Mouse (Mus musculus): ENCODE measurements around the gene Myh14. TPM values are rescaled to one million over a fixed set of nuclear protein-coding genes. Genes with fewer than 3 reads are reported as not detected.
"Not testable (repeated sequence)": the region's sequence is repeated elsewhere in the genome, so short reads cannot be mapped to it uniquely, and the experiment has no call there.

Myh14 gene
- 17.5 and 20.5 TPM in 2 replicates for polyA plus RNA-seq (2015; fragmentation: Nextera tagmentation; extraction: Ambion mirVana)

DNA sequence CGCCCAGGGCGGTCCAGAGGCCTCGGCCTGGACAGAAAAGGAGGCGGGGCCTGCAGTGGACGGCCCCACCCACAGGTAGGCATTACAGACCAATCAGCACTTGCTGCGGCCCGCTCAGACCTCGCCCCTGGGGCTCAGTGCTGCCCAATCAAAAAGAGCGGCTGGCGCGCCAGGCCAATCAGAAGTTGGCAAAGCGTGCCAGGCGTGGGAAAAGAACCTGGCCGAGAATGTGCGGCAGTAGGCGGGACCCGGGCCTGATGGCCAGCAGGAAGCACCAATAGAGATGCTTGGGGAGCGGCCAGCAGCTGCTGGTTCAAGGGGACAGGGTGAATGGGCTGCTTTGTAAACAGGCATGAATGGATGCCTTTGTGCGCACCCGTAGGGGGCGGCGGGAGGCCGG lies at the start of gene Myh14:
Gene Myh14, minus strand, starts transcription at position 41 of the 400 bp plus-strand sequence.
- ATAC-seq (ENCODE audit: insufficient read depth, low FRiP score) = peak; percentile 93
- peak within 1 kb of the TSS; percentile 54 for H3K9ac ChIP-seq (ENCODE audit: low read length)
- H3K4me2 ChIP-seq (ENCODE audit: low read depth, low read length) = peak within 1 kb of the TSS; percentile 62
- H3K27ac ChIP-seq (ENCODE audit: low read length) = no peak within 1 kb of the TSS; the same call in 1 of the 2 replicates
- 0 out of 2 replicates have a peak, but pooled peaks cover 3% of the 10 kb centered on the region for H3K9me3 ChIP-seq (replicated peaks; ENCODE audit: control insufficient read depth, low read length)
- H3K4me1 ChIP-seq (ENCODE audit: control insufficient read depth, insufficient read depth, low read length) = 0 out of 2 replicates have a peak, but pooled peaks cover 8% of the 10 kb centered on the region
- 0 out of 2 replicates have a peak, but pooled peaks cover 10% of the 10 kb centered on the region for H3K27me3 ChIP-seq (ENCODE audit: control insufficient read depth, insufficient read depth, low read length)
- H3K36me3 ChIP-seq (ENCODE audit: control insufficient read depth, insufficient read depth, low read length) = no peaks in the 10 kb centered on the region
- under 1% methylated on average over 22 of the region's 23 CpGs for WGBS
- peak within 1 kb of the TSS; percentile 35 for H3K4me3 ChIP-seq (replicated peaks; ENCODE audit: low read length)

DNA sequence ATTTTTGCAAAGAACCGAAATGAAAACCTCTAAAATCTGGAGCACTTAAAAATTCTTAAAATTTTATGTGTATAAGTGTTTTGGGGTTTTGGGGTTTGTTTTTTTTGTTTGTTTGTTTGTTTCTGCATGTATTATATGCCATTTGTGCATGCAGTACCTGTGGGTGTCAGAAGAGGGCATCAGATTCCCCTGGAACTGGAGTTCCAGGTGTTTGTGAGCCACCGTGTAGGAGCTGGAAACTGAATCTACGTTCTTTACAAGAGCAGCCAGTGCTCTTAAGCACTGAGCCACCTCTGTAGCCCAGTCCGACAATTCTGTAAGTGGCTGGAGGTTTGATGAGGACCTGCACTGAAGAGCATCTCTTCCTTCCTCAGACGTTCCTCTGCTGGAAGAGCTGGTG lies 39.2 kb upstream of the Myh14 start:
- Histone ChIP-seq H3K27me3 (ENCODE audit: control insufficient read depth, insufficient read depth, low read length) (no peaks in the 10 kb centered on the region), H3K9ac (ENCODE audit: low read length) (no peak overlapping the region), H3K27ac (ENCODE audit: low read length) (no peak overlapping the region), H3K4me2 (ENCODE audit: low read depth, low read length) (no peak overlapping the region), H3K9me3 (replicated peaks; ENCODE audit: control insufficient read depth, low read length) (0 out of 2 replicates have a peak, but pooled peaks cover 4% of the 10 kb centered on the region), H3K4me3 (replicated peaks; ENCODE audit: low read length) (no peak overlapping the region), H3K36me3 (ENCODE audit: control insufficient read depth, insufficient read depth, low read length) (no peaks in the 10 kb centered on the region), H3K4me1 (ENCODE audit: control insufficient read depth, insufficient read depth, low read length) (no peaks in the 10 kb centered on the region)
- 77% methylated on average over 5 of the region's 5 CpGs for WGBS
- ATAC-seq (ENCODE audit: insufficient read depth, low FRiP score) = no peak

DNA sequence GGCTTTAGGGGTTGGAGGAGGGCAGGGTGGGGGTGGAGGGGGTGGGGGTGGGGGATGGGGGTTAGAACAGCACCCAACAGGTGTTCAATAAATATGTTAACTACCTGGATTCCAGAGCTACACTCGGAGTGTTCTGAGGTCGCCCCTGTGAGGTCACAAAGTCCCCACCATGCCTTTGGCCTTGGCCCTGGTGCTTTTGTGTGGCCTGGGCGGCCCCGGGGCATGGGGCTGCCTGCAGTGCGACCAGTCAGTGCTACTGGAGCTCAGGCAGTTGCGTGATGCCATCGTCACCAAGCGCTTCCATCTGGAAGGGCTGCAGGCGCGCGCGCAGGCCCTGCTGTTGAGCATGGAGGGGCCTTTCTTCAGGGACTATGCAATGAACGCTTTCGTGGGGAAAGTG lies 37.9 kb upstream of the Myh14 start, which contains the start of gene Izumo2:
Gene Izumo2, plus strand, starts transcription at position 169 of the 400 bp plus-strand sequence.
- Histone ChIP-seq H3K27me3 (ENCODE audit: control insufficient read depth, insufficient read depth, low read length) (no peaks in the 10 kb centered on the region), H3K9ac (ENCODE audit: low read length) (no peak within 1 kb of the TSS), H3K27ac (ENCODE audit: low read length) (no peak within 1 kb of the TSS), H3K4me2 (ENCODE audit: low read depth, low read length) (no peak within 1 kb of the TSS), H3K4me1 (ENCODE audit: control insufficient read depth, insufficient read depth, low read length) (no peaks in the 10 kb centered on the region), H3K36me3 (ENCODE audit: control insufficient read depth, insufficient read depth, low read length) (no peaks in the 10 kb centered on the region), H3K9me3 (replicated peaks; ENCODE audit: control insufficient read depth, low read length) (0 out of 2 replicates have a peak, but pooled peaks cover 4% of the 10 kb centered on the region), H3K4me3 (replicated peaks; ENCODE audit: low read length) (no peak within 1 kb of the TSS)
- no peak for ATAC-seq (ENCODE audit: insufficient read depth, low FRiP score)
- WGBS = 79% methylated on average over 14 of the region's 14 CpGs

DNA sequence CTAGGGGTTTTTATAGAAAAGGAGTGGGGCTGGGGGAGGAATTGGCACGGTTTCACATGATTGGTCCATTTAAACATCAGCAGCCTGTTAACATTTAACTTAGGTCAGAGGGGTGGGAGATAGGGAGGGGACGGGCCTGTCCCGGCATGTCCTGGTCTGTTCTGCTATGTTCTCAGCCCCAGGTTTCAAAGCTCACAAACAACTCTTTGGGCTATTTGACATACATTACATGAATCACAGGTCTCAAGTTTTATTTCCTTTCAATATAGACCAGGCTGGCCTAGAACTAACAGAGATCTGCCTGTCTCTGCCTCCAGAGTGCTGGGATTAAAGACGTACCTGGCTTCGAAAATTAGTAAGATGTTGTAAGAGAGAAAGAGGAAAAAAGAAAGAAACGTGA lies 37.5 kb upstream of the Myh14 start:
- H3K27me3 ChIP-seq (ENCODE audit: control insufficient read depth, insufficient read depth, low read length) = not testable (repeated sequence)

DNA sequence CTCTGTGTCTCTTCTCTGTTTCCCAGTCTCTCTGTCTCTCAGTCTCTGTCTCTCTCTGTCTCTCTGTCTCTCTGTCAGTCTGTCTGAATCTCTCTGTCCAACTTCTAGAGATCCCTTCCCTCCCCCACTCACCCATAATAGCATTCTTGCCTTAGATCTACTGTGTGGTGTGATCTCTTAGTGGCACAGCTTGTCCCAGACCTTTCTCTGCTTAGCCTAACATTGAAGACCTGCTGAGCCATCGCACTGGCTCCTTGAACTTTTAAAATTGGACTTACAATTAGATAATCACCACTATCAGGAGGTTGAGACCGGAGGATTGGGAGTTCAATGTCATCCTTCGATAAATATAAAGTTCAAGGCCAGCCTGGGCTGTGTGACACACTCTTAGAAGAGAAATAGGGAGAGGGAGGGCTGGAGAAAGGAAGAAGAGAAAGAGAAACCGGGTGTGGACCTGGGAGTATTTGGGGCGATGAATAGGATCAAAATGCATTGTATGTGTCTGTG lies 36.6 kb upstream of the Myh14 start:
- 0 out of 2 replicates have a peak, but pooled peaks cover 4% of the 10 kb centered on the region for H3K9me3 ChIP-seq (replicated peaks; ENCODE audit: control insufficient read depth, low read length)
- H3K36me3 ChIP-seq (ENCODE audit: control insufficient read depth, insufficient read depth, low read length) = no peaks in the 10 kb centered on the region
- 85% methylated on average over 5 of the region's 5 CpGs for WGBS
- no peaks in the 10 kb centered on the region for H3K4me1 ChIP-seq (ENCODE audit: control insufficient read depth, insufficient read depth, low read length)
- no peaks in the 10 kb centered on the region for H3K27me3 ChIP-seq (ENCODE audit: control insufficient read depth, insufficient read depth, low read length)
- no peak overlapping the region for H3K4me3 ChIP-seq (replicated peaks; ENCODE audit: low read length)
- H3K27ac ChIP-seq (ENCODE audit: low read length) = no peak overlapping the region
- no peak overlapping the region for H3K9ac ChIP-seq (ENCODE audit: low read length)
- ATAC-seq (ENCODE audit: insufficient read depth, low FRiP score) = no peak
- H3K4me2 ChIP-seq (ENCODE audit: low read depth, low read length) = no peak overlapping the region

More for the DNA sequence above, 37.5 kb upstream of the Myh14 start:
- H3K27ac ChIP-seq (ENCODE audit: low read length); H3K9ac ChIP-seq (ENCODE audit: low read length); H3K9me3 ChIP-seq (replicated peaks; ENCODE audit: control insufficient read depth, low read length); ATAC-seq (ENCODE audit: insufficient read depth, low FRiP score); H3K4me1 ChIP-seq (ENCODE audit: control insufficient read depth, insufficient read depth, low read length); H3K36me3 ChIP-seq (ENCODE audit: control insufficient read depth, insufficient read depth, low read length); H3K4me3 ChIP-seq (replicated peaks; ENCODE audit: low read length); H3K4me2 ChIP-seq (ENCODE audit: low read depth, low read length): not testable (repeated sequence)
- WGBS = 79% methylated on average over 5 of the region's 6 CpGs

DNA sequence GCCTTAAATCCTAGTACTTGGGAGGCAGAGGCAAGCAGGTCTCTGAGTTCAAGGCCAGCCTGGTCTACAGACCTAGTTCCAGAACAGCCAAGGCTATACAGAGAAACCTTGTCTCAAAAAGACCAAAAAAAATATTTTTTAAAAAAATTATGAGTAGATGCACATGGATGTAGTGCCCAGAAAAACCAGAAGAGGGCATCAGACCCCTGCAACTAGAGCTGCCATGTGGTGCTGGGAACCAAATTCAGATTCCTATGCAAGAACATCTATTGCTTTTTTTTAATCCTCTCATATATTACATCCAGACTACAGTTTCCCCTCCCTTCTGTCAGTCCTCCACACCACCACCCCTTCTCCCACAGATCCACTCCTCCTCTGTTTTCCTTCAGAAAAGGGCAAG lies 35.7 kb upstream of the Myh14 start:
- Histone ChIP-seq H3K9ac (ENCODE audit: low read length) (no peak overlapping the region), H3K4me3 (replicated peaks; ENCODE audit: low read length) (no peak overlapping the region), H3K27me3 (ENCODE audit: control insufficient read depth, insufficient read depth, low read length) (no peaks in the 10 kb centered on the region), H3K27ac (ENCODE audit: low read length) (no peak overlapping the region), H3K9me3 (replicated peaks; ENCODE audit: control insufficient read depth, low read length) (0 out of 2 replicates have a peak, but pooled peaks cover 4% of the 10 kb centered on the region), H3K4me2 (ENCODE audit: low read depth, low read length) (no peak overlapping the region), H3K36me3 (ENCODE audit: control insufficient read depth, insufficient read depth, low read length) (no peaks in the 10 kb centered on the region), H3K4me1 (ENCODE audit: control insufficient read depth, insufficient read depth, low read length) (no peaks in the 10 kb centered on the region)
- ATAC-seq (ENCODE audit: insufficient read depth, low FRiP score) = no peak

DNA sequence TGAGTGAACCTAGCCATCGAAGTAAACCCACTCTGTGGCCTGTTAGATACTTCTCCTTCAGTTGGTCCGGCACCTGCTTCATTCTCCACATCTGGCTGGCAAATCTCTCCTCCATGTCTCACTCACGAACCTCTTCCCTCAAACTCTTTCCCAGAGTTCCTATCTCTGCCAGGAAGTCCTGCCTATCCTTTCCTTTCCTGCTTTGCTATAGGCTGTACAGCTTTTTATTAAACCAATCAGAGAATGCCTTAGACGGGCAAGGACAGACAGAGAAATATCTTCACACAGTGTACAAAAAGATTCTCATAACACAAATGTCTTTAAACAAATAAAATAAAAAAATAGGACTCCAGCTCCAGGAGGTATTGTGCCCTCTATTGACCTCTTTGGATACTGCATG lies 34.4 kb upstream of the Myh14 start:
- 0 out of 2 replicates have a peak, but pooled peaks cover 3% of the 10 kb centered on the region for H3K9me3 ChIP-seq (replicated peaks; ENCODE audit: control insufficient read depth, low read length)
- no peaks in the 10 kb centered on the region for H3K4me1 ChIP-seq (ENCODE audit: control insufficient read depth, insufficient read depth, low read length)
- 88% methylated on average over 4 of the region's 4 CpGs for WGBS
- no peaks in the 10 kb centered on the region for H3K36me3 ChIP-seq (ENCODE audit: control insufficient read depth, insufficient read depth, low read length)
- H3K9ac ChIP-seq (ENCODE audit: low read length) = no peak overlapping the region
- no peak overlapping the region for H3K4me2 ChIP-seq (ENCODE audit: low read depth, low read length)
- ATAC-seq (ENCODE audit: insufficient read depth, low FRiP score) = no peak
- no peaks in the 10 kb centered on the region for H3K27me3 ChIP-seq (ENCODE audit: control insufficient read depth, insufficient read depth, low read length)
- H3K4me3 ChIP-seq (replicated peaks; ENCODE audit: low read length) = no peak overlapping the region
- H3K27ac ChIP-seq (ENCODE audit: low read length) = no peak overlapping the region

DNA sequence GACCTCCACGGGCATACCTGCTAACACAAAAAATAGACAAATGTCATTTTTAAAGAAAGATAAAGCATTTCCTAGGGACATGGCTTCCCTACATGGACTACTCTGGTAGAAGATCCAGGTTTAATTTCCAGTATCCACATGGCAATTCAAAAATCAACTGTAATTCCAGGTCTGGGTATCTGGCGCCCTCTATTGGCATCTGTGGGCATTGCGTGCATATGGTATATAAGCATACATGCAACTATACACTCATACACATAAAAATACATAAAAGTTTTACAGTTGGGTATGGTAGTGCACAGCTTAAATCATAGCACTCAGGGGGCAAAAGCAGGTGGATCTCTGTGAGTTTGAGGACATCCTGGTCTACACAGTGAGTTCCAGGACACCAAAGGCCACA lies 33.7 kb upstream of the Myh14 start:
- Histone ChIP-seq H3K27ac (ENCODE audit: low read length) (no peak overlapping the region), H3K4me3 (replicated peaks; ENCODE audit: low read length) (no peak overlapping the region), H3K9me3 (replicated peaks; ENCODE audit: control insufficient read depth, low read length) (no peaks in the 10 kb centered on the region), H3K27me3 (ENCODE audit: control insufficient read depth, insufficient read depth, low read length) (no peaks in the 10 kb centered on the region), H3K4me2 (ENCODE audit: low read depth, low read length) (no peak overlapping the region), H3K36me3 (ENCODE audit: control insufficient read depth, insufficient read depth, low read length) (no peaks in the 10 kb centered on the region), H3K9ac (ENCODE audit: low read length) (no peak overlapping the region), H3K4me1 (ENCODE audit: control insufficient read depth, insufficient read depth, low read length) (no peaks in the 10 kb centered on the region)
- no peak for ATAC-seq (ENCODE audit: insufficient read depth, low FRiP score)
- 55% methylated on average over 3 of the region's 3 CpGs for WGBS

DNA sequence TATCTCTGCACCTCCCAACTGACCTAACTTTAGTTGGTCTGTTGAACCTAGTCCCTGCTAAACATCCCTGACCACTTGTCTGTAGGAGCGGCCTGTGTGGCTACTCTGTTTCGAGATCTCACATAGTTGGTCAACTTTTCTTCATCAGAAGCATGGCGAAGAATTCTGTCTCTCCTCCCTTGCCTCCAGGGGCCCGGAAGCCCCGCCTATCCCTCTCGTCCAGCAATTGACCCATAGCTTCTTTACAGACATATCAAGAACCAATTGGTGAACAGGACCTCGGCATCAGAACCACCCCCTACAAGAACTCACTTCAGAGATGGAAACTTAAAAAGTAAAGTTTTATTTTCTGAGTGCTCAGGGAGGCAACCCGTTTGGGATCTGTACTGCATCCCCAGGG lies 32.3 kb upstream of the Myh14 start:
- no peak for ATAC-seq (ENCODE audit: insufficient read depth, low FRiP score)
- H3K36me3 ChIP-seq (ENCODE audit: control insufficient read depth, insufficient read depth, low read length) = no peaks in the 10 kb centered on the region
- H3K4me2 ChIP-seq (ENCODE audit: low read depth, low read length) = no peak overlapping the region
- H3K4me3 ChIP-seq (replicated peaks; ENCODE audit: low read length) = no peak overlapping the region
- H3K4me1 ChIP-seq (ENCODE audit: control insufficient read depth, insufficient read depth, low read length) = no peaks in the 10 kb centered on the region
- 76% methylated on average over 8 of the region's 8 CpGs for WGBS
- H3K27me3 ChIP-seq (ENCODE audit: control insufficient read depth, insufficient read depth, low read length) = no peaks in the 10 kb centered on the region
- no peaks in the 10 kb centered on the region for H3K9me3 ChIP-seq (replicated peaks; ENCODE audit: control insufficient read depth, low read length)
- no peak overlapping the region for H3K9ac ChIP-seq (ENCODE audit: low read length)
- H3K27ac ChIP-seq (ENCODE audit: low read length) = no peak overlapping the region

Measured in stomach, embryonic 16.5 days (tissue).